Mouse (Mus musculus): ENCODE results near the gene Wfdc11.
"Not testable (repeated sequence)": the region's sequence is repeated elsewhere in the genome, so short reads cannot be mapped to it uniquely, and the experiment has no call there.

Gene Wfdc11

GRCm38 (mm10) chr2:164638696-164639095, 35.2 kb downstream of the Wfdc11 start, which contains the start of gene Wfdc16:
Gene Wfdc16, minus strand, starts transcription at chr2:164638796.
- no peak for DNase-seq (ENCODE audit: low read depth)

GRCm38 (mm10) chr2:164635266-164635665, 38.6 kb downstream of the Wfdc11 start:
- peak; percentile 31 for DNase-seq (ENCODE audit: low read depth)

GRCm38 (mm10) chr2:164621775-164622174, 52.1 kb downstream of the Wfdc11 start:
- DNase-seq (ENCODE audit: low read depth) = no peak

GRCm38 (mm10) chr2:164619050-164619449, 54.8 kb downstream of the Wfdc11 start:
- DNase-seq (ENCODE audit: low read depth) = no peak

- no peak for DNase-seq (ENCODE audit: low read depth)
Measured at GRCm38 (mm10) chr2:164615386-164615785, 58.5 kb downstream of the Wfdc11 start.

GRCm38 (mm10) chr2:164613471-164613870, 60.4 kb downstream of the Wfdc11 start, which contains the start of the genes Wfdc6b and Wfdc8:
Gene Wfdc6b, plus strand, starts transcription at chr2:164613522.
Gene Wfdc8, minus strand, starts transcription at chr2:164613626.
- not testable (repeated sequence) for DNase-seq (ENCODE audit: low read depth)

All from induced T-regulatory cell, adult 2 months (primary cell).